Mouse (Mus musculus): Measurements from ENCODE around the gene Trim40.

GRCm38 (mm10) chr17:36885132-36885790, 4.7 kb downstream of the Trim40 start:
- TF ChIP-seq GATA1 (IDR thresholded peaks at IDR 0.05; ENCODE audit: borderline replicate concordance, low read length) (no peak), FLI1 (IDR thresholded peaks at IDR 0.05; ENCODE audit: low read length) (no peak)
